Mouse (Mus musculus) G1E-ER4 (cell line): ENCODE measurements around the gene Chgb. TPM values are rescaled to one million over a fixed set of nuclear protein-coding genes. Genes with fewer than 3 reads are reported as not detected.

Experiments used
- GATA1 ChIP-seq: IDR thresholded peaks from one replicate; pipeline ENCODE4 v1.8.0; 2012; ENCODE audit warnings: low read length, inconsistent platforms
- polyA plus RNA-seq: library from polyadenylated mRNA; stranded (reverse); fragments of >175 nt; gene quantifications from 2 replicates; pipeline ENCODE4 v1.2.3, GENCODE M21; 2012

Chgb gene
- 0.11 and 0.17 TPM in 2 replicates for polyA plus RNA-seq

DNA sequence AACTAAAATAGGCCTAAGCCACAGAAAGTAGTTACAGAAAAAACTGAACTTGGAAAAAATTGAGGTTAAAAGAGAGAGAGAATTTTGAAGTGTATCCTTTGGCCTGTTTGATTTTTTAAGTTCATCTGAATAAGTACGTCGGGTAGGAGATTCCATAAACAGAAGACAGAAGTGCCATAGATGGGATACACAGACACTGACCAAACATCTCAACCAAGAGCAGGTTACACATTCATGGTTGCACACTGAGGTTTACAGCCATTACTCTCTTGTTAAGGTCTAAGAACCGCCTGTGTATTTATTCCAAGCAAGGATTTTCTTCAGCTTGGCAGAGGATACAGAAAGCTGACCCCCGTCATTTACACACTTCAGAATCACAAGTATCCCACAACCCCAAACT lies at the start of gene Chgb:
Chgb (plus strand) TSS at position 301 of the 400 bp plus-strand sequence.
- no peak for TF ChIP-seq GATA1

- TF ChIP-seq GATA1 = no peak
Observed at GRCm38 (mm10) chr2:132732940-132733339, 48.1 kb upstream of the Chgb start.

- no peak for TF ChIP-seq GATA1
Observed at GRCm38 (mm10) chr2:132733603-132734573, 47.2 kb upstream of the Chgb start.

DNA sequence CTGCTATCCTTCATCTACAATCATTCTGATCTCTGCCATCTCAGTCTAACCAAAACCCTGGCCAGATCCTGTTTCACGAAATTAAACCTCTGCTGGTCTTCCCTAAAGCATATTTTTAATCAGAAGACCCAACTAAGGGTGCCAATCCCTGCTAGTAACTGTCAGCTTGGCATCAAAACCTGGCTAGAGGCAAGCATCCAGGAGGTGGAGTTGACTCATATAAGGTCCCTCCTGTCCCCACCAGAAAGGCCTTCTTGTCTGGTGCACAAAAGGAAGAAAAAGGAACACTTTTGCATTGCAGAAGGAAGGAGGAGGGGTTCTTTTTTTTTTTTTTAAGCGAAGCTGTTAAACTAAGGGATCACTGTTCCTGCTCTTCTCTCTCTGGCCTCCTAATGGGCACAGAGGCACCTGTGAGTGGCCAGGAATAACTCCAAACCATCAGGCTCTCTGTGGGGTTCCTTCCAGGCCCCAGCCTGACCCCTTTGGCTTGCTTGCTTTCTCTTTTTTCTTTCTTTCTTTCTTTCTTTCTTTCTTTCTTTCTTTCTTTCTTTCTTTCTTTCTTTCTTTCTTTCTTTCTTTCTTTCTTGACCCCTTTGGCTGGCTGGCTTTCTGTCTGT lies 42.2 kb upstream of the Chgb start:
- no peak for TF ChIP-seq GATA1

DNA sequence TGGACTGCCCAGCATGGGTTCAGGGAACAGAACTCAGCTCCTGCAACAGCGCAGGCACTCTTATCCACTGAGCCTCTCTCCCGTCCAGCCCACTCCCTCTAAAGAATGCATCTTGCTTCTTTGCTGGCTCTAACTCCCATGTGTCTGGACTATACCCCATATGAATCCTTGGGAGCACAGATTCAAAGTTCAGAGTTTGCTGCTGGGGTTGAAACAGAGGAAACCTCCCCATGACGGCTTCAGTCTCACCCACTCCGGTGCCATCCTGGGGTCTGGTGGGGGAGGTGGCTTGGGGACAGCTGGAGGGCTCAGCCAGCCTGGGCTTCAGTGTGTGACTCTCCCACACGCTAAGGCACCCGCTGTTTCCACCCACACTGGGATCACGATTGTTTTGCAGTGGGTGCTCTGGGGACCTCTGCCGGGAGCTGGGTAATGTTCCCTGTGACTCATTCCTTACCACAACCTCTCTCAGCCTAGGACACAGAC lies 39.2 kb upstream of the Chgb start:
- no peak for TF ChIP-seq GATA1

DNA sequence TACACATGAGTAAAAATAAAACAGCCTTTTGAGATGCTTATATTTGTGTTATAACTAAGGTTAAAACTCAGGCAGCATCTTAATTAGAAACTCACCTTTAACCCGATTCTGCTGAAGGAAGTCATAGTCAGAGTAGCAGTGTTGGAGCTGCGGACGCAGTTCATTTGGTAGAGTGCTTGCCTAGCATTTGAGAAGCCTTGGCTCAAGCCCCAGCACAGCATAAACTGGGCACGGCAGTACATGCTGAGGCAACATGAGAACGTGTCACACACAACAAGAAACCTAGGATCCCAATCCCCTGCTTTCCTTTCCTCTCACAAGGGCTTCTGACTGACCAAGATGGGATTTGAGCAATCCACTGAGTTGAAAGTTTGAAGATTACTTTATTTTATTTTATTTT lies 36.2 kb upstream of the Chgb start:
- TF ChIP-seq GATA1 = no peak

GRCm38 (mm10) chr2:132746108-132746507 lies 35.0 kb upstream of the Chgb start:
- no peak for TF ChIP-seq GATA1

DNA sequence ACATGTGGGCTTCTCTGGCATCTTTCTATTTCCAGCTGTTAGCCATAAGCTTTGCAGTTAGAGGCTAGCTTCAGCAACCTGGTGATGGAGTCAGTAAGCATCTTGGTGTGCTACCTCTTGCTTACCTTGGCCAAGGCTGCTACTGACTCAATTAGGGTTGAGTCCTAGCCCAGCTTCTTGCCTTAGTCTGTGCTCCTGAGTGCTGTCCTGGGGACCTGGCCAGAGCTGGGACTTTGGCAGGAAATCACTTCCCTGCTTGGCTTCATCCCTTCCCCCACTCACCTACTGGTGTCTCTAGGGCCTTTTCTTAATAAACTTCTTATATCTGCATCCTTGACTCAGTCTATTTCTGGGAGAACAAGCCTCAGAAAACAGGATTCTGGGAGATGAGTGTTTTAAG lies 30.4 kb upstream of the Chgb start:
- TF ChIP-seq GATA1 = no peak

DNA sequence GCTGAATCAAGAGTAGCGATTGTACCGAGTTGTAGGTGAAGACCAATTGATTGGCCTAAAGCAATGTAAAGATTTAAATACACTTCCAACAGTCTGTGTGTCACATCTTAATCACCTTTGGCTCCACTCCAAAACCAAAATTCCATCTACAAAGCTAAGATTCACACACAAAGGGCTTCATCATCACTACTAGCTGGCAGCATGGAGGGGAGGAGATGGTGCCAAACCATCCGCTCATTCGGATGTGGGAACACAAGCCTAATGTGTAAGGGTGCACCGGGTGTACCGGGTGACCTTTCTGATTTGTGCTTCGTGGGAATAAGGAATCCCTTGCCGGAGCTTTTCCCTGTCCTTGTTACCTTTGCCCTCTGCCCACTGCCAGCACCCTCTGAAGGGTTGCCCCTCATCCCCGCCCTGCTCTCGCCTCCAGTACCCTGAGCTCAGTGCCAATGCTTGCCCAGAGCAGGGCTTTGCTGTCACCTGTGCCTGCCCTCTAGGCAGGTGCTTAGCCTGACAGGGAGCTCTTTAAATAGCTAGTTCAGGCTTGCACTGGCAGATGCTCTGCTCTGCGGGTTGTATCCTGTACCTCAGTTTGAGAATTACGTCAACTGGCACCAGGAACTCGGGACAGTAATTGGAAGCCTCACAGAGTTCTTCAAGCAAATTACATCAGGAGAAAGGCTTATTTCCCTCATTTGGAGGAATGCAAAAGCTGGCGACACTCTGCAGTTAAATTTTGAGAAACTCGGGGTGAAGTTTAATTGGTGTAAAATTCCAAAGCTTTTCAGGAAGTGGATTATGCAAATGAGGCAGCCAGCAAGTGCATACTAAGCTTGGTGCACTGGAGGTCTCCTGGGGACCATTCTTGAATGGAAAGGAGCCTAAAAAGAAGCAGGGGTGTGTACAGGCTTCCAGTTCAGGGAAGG lies 29.7 kb upstream of the Chgb start:
- TF ChIP-seq GATA1 = no peak

DNA sequence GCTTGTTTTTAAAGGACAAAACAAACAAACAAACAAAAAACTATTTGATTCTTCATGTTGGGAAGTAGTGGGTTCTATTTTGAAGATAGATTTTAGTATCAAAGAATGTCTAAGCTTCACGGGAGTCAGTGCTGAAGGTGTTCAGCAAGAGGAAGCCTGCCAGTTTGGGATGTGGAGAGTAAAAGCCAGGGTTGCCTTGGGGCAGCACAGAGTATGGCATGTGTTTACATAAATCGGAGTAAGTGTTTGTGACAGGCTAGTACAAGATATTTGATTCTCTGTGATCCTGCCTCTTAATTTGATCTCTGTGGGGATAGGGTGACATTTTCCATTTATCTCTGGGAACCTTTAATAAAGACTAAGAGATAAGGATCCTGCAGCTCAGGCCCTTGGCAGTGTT lies 28.7 kb upstream of the Chgb start:
- TF ChIP-seq GATA1 = no peak

DNA sequence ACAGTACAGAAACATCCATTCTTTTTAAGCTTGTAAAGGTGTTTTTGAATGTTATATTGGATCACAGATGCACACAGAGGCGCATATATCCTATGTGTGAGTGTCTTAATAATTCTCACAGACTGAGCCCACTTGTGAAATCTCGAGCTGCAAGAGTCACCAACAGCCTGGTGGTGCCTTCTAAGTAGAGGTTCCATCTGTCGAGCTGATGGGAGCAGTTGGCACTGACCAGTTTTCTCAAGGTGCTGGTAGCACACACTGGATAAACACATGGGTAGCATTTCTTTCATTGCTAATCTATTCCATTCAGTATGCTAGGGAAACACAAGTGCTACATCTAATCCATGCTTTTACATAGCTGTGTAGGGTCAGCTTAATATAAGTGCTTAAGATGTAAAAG lies 27.9 kb upstream of the Chgb start:
- TF ChIP-seq GATA1 = no peak

DNA sequence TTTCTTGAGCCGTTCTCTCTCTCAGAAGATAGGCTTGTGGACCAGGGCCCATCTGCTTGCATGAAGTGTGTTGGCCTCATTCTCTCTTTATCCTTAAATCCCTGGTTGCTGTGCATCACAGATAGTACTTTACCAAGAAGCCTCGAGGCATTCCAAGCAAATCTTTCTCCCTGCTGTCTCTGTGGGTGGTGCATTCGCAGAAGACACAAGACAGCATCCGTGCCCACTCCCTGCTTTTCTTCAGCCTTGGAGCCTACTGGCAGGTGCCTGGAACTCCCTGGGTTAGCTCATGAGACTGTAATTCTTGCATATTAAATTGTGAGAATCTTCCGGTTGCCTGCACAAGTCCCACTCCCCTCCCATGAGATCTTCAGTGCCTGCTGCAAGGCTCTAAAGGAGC lies 23.2 kb upstream of the Chgb start:
- TF ChIP-seq GATA1 = no peak

DNA sequence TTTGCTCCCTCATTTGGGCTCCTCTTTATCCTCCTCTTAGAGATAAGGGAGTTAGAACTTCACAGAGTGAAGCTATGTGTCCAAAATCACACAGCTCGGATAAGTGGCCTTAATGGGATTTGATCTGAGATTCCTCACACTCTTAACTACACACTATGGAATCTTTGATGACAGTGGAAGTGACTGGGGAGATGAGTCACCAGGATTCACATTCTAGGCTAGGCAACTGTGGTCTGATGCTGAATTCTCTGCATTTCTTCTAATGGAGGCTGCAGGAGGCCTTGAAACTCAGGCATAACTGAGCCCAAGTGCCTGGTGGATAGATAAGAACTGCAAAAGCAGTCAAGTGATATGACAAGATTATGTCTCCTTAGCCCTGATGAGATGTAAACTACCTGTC lies 10.3 kb upstream of the Chgb start:
- TF ChIP-seq GATA1 = no peak

- TF ChIP-seq GATA1 = no peak
Observed at GRCm38 (mm10) chr2:132781439-132782068, 476 bp downstream of the Chgb start.

DNA sequence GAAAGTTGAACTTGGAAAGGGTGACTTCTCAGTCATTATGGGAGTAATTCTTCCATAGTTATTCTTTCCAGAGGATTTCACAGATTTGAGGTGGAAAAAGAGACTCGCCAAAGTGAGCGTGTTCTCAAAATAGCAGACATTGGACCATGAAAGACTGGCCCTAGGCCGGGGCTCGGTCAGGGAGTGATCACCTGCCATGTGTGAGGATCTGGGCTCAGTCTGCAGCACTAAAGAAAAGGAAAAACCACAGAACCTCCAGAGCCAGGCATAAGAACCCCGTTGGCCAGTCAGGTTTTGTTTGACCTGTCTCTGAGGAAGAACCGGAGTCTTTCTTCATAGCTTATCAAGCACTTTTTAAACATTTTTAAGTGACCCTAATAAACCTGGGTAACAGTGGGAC lies 3.0 kb downstream of the Chgb start:
- no peak for TF ChIP-seq GATA1
